Mouse (Mus musculus): Measurements from ENCODE around the gene Fdxacb1. TPM values are rescaled to one million over a fixed set of nuclear protein-coding genes. Genes with fewer than 3 reads are reported as not detected.

Gene Fdxacb1
- polyA plus RNA-seq, 1 experiment: 3.6 TPM

Other genes with a start within 250 kb of the Fdxacb1 start
- 29.4 TPM for gene Pts, start 239.5 kb upstream of the Fdxacb1 start, polyA plus RNA-seq (2012; fragmentation: generic; extraction: Trizol)
- 1.9 TPM for gene Il18, start 213.4 kb upstream of the Fdxacb1 start, polyA plus RNA-seq (2012; fragmentation: generic; extraction: Trizol)
- 0.02 TPM for gene Bco2, start 213.1 kb upstream of the Fdxacb1 start, polyA plus RNA-seq (2012; fragmentation: generic; extraction: Trizol)
- gene Tex12, start 206.9 kb upstream of the Fdxacb1 start, polyA plus RNA-seq (2012; fragmentation: generic; extraction: Trizol): not detected
- gene Sdhd, start 164.4 kb upstream of the Fdxacb1 start, polyA plus RNA-seq (2012; fragmentation: generic; extraction: Trizol): 210 TPM
- gene Timm8b, start 164.3 kb upstream of the Fdxacb1 start, polyA plus RNA-seq (2012; fragmentation: generic; extraction: Trizol): 184 TPM
- gene Pih1d2, start 150.9 kb upstream of the Fdxacb1 start, polyA plus RNA-seq (2012; fragmentation: generic; extraction: Trizol): 2.2 TPM
- 4.8 TPM for gene Nkapd1, start 150.8 kb upstream of the Fdxacb1 start, polyA plus RNA-seq (2012; fragmentation: generic; extraction: Trizol)
- gene Dlat, start 108.5 kb upstream of the Fdxacb1 start, polyA plus RNA-seq (2012; fragmentation: generic; extraction: Trizol): 64.6 TPM
- gene Dixdc1, start 28.7 kb upstream of the Fdxacb1 start, polyA plus RNA-seq (2012; fragmentation: generic; extraction: Trizol): 1.1 TPM
- gene 2310030G06Rik, start 21.7 kb upstream of the Fdxacb1 start, polyA plus RNA-seq (2012; fragmentation: generic; extraction: Trizol): 1.1 TPM
- 915 TPM for gene Cryab, start 16.9 kb upstream of the Fdxacb1 start, polyA plus RNA-seq (2012; fragmentation: generic; extraction: Trizol)
- 249 TPM for gene Hspb2, start 15.9 kb upstream of the Fdxacb1 start, polyA plus RNA-seq (2012; fragmentation: generic; extraction: Trizol)
- gene Alg9, start 6.8 kb downstream of the Fdxacb1 start, polyA plus RNA-seq (2012; fragmentation: generic; extraction: Trizol): 22.5 TPM
- gene 1110032A03Rik, start 7.3 kb downstream of the Fdxacb1 start, polyA plus RNA-seq (2012; fragmentation: generic; extraction: Trizol): 12.8 TPM
- gene Ppp2r1b, start 77.1 kb downstream of the Fdxacb1 start, polyA plus RNA-seq (2012; fragmentation: generic; extraction: Trizol): 12.9 TPM
- gene Sik2, start 240.8 kb downstream of the Fdxacb1 start, polyA plus RNA-seq (2012; fragmentation: generic; extraction: Trizol): 10.5 TPM

Measured in myocyte (in vitro differentiated cells).